Mouse (Mus musculus) kidney, adult 2 months (tissue): Measurements from ENCODE around the gene Gm4884. TPM values are rescaled to one million over a fixed set of nuclear protein-coding genes. Genes with fewer than 3 reads are reported as not detected.
"Not testable (repeated sequence)": the region's sequence is repeated elsewhere in the genome, so short reads cannot be mapped to it uniquely, and the experiment has no call there.

Source experiments
- DNase-seq: peaks from one replicate; pipeline ENCODE4 v3.0.0; 2021
- H3K27ac ChIP-seq: fragments of 200-500 bp; 2 replicates; pipeline ENCODE4 v1.5.1; 2012; ENCODE audit warnings: low read depth, low read length, control low read depth, inconsistent platforms; ENCODE audit not compliant: insufficient read depth
- H3K27me3 ChIP-seq: fragments of 200-500 bp; replicated peaks from 2 replicates; pipeline ENCODE4 v1.6.1; 2012; ENCODE audit warnings: mild to moderate bottlenecking, moderate library complexity, low read length, inconsistent platforms; ENCODE audit not compliant: control insufficient read depth, insufficient read depth
- H3K36me3 ChIP-seq: fragments of 200-500 bp; 2 replicates; pipeline ENCODE4 v1.6.1; 2012; ENCODE audit warnings: mild to moderate bottlenecking, moderate library complexity, low read length, inconsistent platforms; ENCODE audit not compliant: control insufficient read depth, insufficient read depth
- H3K4me1 ChIP-seq: fragments of 200-500 bp; 2 replicates; pipeline ENCODE4 v1.6.1; 2011; ENCODE audit warnings: low read length; ENCODE audit not compliant: control insufficient read depth, insufficient read depth
- H3K4me3 ChIP-seq: fragments of 200-500 bp; 2 replicates; pipeline ENCODE4 v1.5.1; 2011; ENCODE audit warnings: mild to moderate bottlenecking, low read depth, low read length, control low read depth; ENCODE audit not compliant: insufficient read depth
- CTCF ChIP-seq: fragments of 200-500 bp; conservative IDR thresholded peaks from 2 replicates; pipeline ENCODE4 v1.5.1; 2011; ENCODE audit warnings: low read depth, mild to moderate bottlenecking, control low read depth, low read length, moderate library complexity, mixed read lengths; ENCODE audit not compliant: insufficient read depth, insufficient read length
- POLR2A ChIP-seq: fragments of 200-500 bp; IDR thresholded peaks from one replicate; pipeline ENCODE4 v1.6.1; 2011; ENCODE audit warnings: low read depth, low read length, control low read depth
- WGBS: fragments of 180-500 bp; shearing (Covaris S2); methylation state at CpG from one replicate; pipeline ENCODE4 v1.1.7; 2018; 5-methylcytosine and 5-hydroxymethylcytosine counted together
- polyA plus RNA-seq: library from polyadenylated mRNA; depleted of rRNA; stranded (reverse); fragments of >200 nt; gene quantifications from 2 replicates; pipeline ENCODE4 v1.2.3, GENCODE M21; 2012; rRNA removed

Gm4884 gene
- polyA plus RNA-seq: not detected in 2 replicates

GRCm38 (mm10) chr7:41032419-41032818 is at the start of gene Gm4884:
Gene Gm4884 (plus strand): TSS chr7:41032719.
- DNase-seq: not testable (repeated sequence)

GRCm38 (mm10) chr7:40987243-40987642 is 45.3 kb upstream of the Gm4884 start, which contains the start of gene 4930433I11Rik:
Gene 4930433I11Rik (plus strand): TSS chr7:40987543.
- Histone ChIP-seq H3K27ac (no peak within 1 kb of the TSS), H3K27me3 (no peaks in the 10 kb centered on the region), H3K36me3 (no peaks in the 10 kb centered on the region), H3K4me3 (no peak within 1 kb of the TSS), H3K4me1 (no peaks in the 10 kb centered on the region)
- 86% methylated on average over 1 of the region's 1 CpGs for WGBS
- DNase-seq: no peak
- TF ChIP-seq POLR2A (no peak), CTCF (no peak)

More at GRCm38 (mm10) chr7:41032419-41032818, at the start of gene Gm4884:
- not testable (repeated sequence) for H3K4me1 ChIP-seq, H3K27ac ChIP-seq, H3K36me3 ChIP-seq, H3K4me3 ChIP-seq, H3K27me3 ChIP-seq
- WGBS: 95% methylated on average over 1 of the region's 1 CpGs

- DNase-seq, H3K27me3 ChIP-seq, H3K27ac ChIP-seq, H3K4me1 ChIP-seq, H3K36me3 ChIP-seq, H3K4me3 ChIP-seq: not testable (repeated sequence)
- WGBS: 62% methylated on average over 3 of the region's 3 CpGs
Measured at GRCm38 (mm10) chr7:41044058-41044457, 11.5 kb downstream of the Gm4884 start.

Other genes with a start within 250 kb of the Gm4884 start
- gene Vstm2b, start 134.4 kb upstream of the Gm4884 start, polyA plus RNA-seq: 2.6 and 3.0 TPM in 2 replicates
- gene 4930433I11Rik, start 45.2 kb upstream of the Gm4884 start, polyA plus RNA-seq: not detected in 2 replicates
- gene Gm5592, start 121.1 kb downstream of the Gm4884 start, polyA plus RNA-seq: not detected in 2 replicates